Mouse (Mus musculus) heart, postnatal 4 days (tissue): ENCODE measurements around the gene Sh3pxd2a. TPM values are rescaled to one million over a fixed set of nuclear protein-coding genes. Genes with fewer than 3 reads are reported as not detected.
"Not testable (repeated sequence)": the region's sequence is repeated elsewhere in the genome, so short reads cannot be mapped to it uniquely, and the experiment has no call there.

Experiments
- DNase-seq: peaks from one replicate; pipeline ENCODE4 v3.0.0; 2021
- total RNA-seq, 2 experiments: library from RNA; stranded (reverse); gene quantifications; 2 replicates each; pipeline ENCODE4 v1.2.3; 2021

Sh3pxd2a gene
- total RNA-seq, 2 experiments from 2014 or later: 91.0 to 95.1 TPM

DNA sequence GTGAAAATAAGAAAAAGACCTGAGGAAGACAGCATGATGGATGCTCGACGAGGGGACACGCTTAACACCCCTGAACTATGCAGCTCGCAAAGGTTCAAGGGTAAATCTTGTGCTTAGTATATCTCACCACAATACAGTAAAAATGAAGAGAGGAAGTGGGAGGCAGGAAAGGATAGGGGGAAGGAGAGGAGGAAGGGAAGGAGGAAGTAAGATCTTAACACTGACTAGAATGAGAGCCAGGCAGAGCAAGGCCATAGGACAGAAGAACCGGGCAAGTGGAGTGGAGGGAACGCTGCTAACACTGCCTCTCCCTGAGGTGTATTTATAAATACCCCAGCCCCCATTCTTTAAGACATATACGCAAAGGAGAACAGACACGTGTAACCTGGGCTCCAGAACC is 58.7 kb downstream of the Sh3pxd2a start:
- DNase-seq: no peak

DNA sequence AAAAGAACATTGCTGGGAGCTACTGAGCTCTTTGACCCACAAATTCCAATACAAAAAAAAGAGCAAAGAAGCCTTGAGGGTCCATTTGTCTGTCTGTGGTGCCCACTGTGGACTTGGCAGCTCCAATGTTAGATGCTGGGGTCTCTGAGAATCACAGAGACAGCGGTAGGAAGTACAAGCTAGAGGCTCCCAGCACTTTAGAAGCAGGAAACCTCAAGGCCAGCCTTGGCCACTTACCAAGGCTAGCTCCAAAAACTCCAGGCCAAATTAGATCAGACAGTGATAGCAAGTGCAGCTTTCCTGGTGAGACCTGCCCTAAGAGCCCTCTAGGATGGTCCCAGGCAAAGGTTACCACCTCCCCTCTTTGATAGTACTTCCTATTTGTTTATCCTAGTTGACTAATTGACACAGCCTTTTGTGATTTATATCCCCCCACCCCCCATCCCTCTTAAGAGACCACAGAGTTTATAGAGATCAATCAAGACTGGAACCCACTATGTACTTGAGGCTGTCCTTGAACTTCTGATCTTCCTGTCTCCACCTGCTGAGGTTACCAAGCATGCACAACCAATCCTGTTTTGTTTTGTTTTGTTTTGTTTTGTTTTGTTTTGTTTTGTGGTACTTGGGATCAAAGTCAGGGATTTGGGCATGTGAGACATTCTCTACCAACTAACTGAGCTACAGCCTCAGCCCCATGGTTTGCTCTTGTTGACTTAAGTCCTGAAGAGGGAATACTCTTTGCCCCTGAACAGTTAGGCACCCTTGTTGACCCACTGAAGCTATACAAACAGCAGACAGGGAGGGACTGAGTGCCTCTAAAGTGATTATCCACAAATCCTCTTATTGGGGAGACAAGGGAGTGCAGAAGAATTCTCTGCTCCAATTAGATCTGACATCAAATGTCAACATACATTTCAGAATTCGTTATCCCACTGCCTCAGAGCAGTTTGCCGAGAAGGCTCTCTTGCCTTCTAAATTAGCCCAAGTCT is 60.5 kb downstream of the Sh3pxd2a start:
- DNase-seq: peak; percentile 11

DNA sequence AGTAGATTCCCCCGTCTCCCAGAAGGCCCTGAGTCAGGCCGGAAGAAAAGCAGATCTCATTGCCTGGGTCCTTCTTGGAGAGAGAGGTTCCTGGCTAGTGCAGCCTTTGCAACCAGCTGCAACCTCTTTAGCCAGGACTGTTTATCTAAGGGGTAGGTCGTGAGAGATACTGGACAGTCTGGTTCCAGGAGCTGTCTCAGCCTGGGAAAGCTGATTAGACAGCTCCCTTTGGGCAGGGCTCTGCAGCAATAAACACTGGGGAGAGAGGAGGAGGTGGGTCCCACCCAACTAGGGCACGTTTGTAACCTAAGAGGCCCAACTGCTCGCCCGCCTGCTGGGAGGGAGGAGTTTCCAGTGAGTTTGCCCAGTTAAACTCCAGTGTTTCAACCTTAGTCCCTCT is 61.2 kb downstream of the Sh3pxd2a start:
- DNase-seq: peak; percentile 64

DNA sequence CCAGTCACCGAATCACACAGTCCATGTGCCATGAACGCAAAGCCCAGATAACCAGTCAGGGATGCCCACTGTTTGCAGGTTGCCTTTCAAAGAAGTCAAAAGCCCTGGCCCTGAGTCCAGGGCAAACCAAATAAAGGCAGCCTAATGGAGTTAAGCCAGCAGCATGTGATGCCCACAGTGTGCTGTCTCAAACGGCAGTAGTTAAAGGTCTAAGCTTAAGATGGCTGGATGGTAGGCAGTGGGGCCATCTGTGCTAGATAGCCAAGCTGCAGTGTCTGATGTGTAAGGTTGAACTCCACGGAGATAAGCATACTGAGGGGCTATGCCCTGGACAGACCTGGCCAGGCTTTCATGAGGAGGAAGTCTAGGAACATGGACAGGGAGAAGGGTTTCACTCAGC is 61.7 kb downstream of the Sh3pxd2a start:
- DNase-seq: no peak

DNA sequence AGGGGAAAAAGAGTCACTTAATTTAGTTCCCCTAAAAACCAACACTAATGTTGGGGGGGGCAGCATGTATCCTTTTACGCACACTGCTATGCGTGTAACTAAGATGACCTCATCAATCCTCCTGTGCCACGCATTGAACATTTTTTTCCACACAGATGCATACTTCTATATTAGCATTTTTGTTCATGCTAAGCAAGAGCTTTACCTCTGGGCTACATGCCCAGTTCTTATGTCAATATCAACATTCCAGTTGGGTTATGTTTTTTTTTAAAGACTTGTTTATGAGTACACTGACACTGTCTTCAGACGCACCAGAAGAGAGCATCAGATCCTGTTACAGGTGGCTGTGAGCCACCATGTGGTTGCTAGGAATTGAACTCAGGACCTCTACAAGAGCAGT is 64.5 kb downstream of the Sh3pxd2a start:
- DNase-seq: no peak

DNA sequence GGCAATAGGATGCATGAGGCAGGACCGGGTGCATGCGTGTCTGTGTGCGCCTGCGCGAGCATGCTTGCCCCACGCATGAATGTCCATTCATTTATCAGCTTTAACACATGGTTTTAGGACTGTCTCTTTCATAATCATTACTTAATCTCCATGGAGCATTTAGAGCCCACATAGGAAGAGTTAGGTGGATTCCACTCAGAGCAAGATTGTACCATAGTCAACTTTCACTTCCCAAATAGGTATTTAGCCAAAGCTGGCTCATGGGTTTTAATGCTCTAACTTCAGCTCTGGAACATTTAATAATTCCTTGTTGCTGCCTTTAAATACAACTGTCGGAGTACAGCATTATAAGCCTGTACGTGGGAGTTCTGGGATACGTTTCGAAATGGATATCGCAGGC is 65.2 kb downstream of the Sh3pxd2a start:
- no peak for DNase-seq

DNA sequence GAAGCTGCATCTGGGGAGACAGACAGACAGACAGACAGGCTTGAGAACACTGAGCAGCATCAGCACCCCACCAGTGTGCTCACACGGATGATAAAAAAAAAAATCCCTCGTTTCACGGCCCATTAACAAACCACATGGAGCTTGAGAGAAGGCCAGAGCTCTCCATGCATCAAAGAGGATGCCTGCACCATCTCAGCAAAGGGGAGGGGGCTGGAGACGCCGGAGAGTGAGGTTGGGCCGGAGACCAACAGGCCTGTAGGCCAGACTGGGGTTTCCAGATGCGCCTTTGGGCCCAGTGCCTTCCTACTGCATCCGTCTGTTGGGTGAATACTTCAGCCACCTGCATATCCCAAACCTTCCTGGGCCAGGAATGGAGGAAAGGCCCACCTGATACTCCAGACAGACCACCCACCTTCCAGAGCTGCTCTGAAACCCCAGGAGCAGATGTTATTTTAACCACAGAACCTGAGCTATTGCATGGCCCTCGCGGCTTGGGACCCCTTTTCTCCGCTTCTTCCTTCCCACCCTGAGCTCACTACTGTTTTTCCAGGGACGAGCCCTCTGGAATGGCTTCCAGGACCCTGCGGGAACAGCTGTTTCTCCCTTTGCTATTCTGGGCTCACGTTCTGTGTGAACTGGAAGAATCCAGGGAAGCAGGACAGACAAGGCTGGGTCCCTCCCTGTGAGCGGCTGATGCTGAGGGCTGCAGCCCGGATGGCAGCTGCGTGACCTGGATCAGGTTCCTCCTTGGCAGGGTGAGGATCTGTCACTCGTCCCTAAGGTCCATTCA is 66.1 kb downstream of the Sh3pxd2a start:
- peak; percentile 27 for DNase-seq

DNA sequence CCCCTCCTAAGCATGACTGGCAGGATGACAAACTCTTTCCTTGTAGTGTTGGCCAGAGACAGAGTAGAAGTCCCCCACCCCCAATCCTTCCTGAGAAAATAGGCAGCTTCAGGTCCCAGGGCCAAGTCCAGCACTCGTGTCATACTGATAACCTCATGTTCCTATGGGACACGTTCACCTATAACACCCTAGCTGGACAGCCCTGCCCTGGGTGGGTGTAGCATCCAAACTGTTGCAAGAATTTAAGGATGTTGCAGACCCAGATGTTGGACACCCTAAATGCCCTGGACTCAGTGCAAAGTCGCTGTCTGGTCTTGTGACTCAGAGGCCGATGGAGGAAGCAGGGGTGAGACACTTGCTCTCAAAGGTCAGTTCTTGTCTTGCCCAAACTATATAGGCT is 68.9 kb downstream of the Sh3pxd2a start:
- DNase-seq: no peak

DNA sequence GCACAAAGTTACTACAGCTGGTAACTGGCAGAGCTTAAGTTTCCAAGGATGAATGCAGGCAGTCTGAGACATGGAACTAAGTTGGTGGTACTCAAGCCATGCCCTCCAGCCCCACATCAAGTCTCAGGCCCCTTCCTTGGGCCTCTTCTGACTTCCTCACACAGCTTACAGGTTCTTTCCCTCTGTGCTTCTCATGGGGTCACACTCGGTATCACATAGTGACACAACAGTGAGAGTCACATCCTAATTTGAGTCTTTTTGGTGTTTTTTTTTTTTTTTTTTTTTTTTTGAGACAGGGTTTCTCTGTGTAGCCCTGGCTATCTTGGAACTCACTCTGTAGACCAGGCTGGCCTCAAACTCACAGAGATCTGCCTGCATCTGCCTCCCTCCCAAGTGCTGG is 69.4 kb downstream of the Sh3pxd2a start:
- DNase-seq: not testable (repeated sequence)

DNA sequence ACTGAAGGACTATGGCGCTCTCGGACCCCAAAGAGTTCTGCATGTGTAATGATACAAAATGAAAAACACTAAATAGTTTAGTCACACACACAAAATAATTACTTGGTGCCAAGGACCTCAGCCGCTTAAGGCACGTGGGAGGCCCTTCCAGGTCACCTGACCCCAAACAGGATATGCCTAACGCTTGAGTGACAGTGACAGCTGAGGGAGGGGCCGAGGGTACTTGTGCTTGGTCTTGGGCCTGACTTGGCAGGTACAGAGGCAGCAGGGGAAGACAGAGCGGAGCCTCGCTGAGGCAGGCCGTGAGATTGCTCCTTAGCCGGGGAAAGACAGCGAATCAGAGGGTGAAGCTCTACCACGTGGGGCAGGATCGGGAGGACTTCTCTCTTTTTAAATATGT is 73.3 kb downstream of the Sh3pxd2a start:
- no peak for DNase-seq

DNA sequence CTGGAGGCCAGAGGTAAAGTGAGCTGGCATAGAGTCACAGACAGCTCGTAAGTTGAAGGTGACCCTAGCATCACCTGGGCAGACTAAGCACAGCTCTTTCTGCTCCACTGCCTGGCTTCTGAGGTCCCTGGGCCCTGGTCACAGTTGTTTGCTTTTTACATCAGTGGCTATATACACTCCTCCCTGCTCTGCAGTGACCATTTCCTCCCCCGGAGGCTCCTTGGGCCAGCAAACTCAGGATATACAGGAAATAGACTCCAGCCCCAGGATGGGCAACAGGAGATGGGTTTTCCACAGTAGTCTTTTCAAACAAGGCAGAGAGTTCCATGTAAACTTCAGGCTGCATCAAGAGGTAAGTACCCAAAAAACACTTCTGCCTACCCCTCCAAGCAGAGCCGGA is 76.3 kb downstream of the Sh3pxd2a start:
- no peak for DNase-seq

DNA sequence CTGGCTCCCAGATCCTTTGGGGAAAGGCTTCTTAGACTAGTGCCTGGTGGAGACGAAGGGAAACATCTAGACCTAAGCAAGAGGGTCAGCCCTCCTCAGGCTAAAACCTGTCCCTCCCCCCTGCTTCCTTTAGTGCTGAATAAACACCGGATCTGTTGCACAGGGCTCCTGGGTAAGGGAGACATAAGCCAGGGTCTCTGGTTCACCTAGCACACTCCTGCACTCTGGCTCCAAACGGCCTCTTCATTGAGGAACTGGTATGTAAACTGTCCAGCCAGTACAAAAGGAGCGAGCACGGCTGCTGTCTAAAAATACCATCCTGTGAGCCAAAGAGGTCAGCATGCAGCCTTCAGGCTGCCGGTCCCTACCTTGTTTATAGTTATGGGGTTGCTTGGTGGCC is 76.8 kb downstream of the Sh3pxd2a start:
- DNase-seq: peak; percentile 39

DNA sequence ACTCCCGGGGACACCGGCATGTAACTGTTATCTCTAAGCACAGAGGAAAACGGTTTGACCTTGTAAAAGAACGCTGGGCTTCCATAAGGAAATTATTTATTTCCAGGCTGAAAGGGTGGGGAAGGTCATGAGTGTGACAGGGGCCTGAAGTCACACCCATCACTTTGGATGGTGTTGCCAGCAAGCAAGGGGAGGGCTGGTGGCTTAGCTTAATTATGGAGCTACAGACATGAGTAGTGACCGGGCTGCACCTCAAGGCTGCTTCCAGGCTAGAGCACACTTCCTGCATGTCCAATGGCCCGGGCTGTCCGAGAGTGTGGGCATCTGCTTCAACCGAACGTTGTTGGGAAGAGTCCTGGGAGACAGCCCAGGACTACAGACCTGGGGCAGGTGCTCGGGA is 78.2 kb downstream of the Sh3pxd2a start:
- no peak for DNase-seq

DNA sequence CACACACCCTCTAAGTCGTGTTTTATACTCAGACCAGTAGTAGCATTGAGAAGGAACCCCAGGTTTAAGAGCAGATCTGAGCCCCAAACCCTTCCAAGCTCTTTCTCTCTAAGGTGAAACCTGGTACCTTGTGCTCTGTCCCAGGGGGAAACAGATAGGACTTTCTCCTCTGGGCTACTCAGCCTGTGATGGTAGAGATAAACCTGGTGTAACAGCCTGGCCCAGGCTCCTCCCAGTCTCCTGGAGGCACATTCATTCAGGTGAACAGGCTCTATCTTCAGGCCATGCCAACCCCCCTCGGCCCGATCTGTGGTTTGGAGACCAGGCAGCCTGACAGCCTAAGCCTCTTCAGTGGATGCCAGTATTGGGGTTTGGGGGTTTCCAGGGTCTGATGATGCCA is 79.6 kb downstream of the Sh3pxd2a start:
- DNase-seq: no peak

DNA sequence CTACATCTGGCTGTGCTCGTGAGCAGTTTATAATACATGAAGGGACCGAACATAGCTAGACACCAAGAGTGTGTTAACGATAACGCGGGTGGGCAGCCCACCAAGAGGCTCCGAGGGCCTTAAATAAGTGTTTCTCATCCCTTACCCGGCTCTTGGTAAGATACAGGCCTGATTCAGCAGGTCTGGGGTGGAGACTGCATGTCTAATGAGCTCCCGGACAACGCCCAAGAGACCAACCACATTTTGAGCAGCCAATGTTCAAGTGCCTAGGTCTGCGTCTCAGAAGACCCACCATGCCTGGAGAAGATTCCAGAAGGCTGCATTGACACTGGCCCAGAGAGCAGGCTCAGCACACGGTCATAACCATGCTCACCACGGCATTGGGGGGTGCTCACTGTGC is 80.2 kb downstream of the Sh3pxd2a start:
- no peak for DNase-seq

DNA sequence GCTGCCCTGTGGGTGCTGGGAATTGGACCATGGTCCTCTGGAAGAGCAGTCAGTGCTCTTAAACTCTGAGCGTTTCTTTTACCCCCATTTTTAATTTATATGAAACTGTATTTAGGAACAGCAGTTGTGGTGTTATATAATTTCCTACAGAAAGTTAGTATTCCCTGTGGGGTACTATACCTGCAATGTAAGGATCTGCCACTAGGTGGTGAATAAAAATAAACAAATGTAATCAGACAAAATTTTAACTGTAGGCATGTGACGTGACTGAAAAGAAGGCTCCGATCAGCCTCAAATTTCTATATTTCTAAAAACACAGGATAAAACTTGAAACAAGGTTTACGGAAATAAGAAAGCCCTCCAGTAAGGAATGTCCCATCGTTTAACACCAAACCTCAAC is 81.9 kb downstream of the Sh3pxd2a start:
- DNase-seq: no peak

DNA sequence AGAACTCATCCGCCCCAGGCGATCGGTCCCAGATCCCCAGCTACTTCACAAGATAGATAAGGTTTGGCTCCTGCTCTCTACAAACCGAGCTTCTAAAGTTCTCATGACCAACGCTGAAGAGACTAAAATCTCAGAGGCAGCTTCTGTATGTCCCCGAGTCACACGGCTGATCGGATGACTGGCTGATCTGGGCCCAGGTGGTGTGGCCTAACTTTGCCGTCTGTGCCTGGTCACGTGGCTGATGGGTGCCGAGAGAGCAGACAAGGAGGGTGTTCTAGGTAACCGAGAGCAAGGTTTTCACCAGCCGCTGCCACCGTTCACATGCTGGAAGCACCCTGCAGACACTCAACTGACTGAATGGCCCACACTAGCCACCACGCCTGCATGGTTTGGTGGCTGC is 83.2 kb downstream of the Sh3pxd2a start:
- DNase-seq: no peak

DNA sequence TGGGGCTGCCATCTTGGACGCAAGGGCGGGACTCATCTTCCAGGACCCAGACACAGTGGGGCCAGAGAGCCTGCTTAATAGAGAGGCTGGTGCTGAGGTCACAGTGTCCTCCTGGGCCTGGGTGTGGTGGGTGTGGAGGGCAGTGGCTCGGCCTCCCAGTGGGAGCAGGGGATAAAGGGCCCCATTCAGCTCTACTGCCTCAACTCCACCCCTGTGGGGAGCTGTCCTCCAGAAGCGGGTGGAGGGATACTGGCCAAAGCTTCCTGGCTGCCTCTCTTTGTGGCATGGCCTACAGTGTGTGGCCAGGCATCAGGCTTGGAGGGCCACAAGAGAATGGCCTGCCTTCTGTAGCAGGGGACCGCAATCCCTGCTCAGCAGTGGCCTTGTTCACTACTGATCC is 85.1 kb downstream of the Sh3pxd2a start:
- DNase-seq: no peak

DNA sequence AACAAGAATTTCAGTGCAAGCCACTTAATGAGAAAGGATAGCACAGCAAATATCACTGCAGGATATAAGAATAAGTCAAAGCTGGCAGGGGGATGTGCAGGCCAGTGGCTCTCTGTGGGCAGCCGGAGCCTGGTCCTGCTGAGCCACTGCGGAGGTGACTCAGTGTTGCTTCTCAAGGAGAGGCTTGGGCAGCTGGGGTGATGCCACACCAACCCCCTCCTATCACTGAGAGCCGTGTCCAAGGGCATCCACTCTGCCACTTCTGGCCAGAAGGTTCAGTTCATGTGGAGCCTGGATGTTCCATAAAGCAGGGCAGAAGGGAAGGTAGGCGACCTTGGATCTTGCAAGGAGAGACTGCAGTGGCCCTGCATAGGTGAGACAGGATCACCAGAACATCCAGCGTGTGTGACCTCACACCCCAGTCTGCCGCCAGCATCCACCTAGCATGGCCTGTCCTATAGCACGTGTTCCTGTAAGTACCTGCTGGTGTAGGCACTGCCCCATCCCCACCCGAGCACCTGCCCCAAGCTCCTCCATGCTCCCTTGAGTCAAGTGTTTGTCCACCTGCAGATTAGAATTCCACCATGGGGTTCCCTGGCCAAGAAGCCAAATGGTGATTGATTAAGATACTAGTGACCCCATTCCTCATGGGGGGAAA is 89.2 kb downstream of the Sh3pxd2a start:
- no peak for DNase-seq

DNA sequence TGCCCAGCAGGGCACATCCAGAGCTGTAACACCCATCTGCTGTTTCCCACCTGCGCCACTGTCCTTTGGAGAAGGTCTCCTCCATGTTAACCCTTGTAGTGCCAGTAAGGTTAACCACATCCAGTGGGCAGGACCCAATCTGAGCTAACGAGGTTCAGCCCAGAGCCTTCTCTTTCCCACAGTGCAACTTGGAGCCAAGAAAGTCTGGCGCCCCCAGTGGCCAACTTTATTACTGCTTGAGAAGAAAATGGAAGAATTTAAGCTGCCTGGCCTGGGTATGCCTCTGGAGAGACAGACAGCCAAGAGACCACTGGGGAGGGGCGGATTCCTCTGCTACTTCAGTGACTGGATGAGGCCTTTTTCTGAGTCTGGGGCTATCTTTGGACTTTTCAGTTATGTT is 89.8 kb downstream of the Sh3pxd2a start:
- DNase-seq: peak; percentile 82

DNA sequence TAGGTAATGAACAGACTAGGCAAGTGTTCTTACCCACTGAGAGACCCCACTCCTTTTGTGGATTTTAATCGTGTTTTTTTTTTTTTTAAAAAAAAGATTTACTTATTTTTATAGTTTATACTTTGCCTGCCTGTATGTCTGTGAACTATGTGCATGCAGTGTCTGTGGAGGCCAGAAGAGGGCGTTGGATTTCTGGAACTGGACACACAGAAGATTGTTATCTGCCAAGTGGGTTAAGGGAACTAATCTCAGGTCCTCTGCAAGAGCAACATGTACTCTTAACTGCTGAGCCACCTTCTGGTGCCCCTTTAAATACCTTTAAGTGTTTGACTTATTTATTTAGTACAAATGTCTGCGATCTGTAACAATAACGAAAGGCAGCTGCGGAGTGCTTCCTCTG is 92.2 kb downstream of the Sh3pxd2a start:
- no peak for DNase-seq

DNA sequence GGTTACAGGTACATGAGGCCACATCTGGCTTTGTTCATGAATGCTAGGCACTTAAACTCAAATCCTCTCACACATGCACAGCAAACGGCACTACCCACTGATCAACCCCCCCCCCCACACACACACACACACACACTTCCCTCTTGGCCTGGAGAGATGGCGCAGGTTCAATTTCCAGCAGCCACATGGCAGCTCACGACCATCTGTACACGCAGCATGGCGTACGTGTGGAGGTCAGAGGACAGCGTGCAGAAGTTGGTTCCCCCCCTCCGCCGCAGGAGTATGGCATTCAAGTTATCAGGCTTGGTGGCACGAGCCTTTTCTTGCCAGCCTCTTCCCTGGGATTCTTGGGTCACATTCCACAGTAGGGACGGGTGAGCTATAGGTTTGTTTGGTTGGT is 92.7 kb downstream of the Sh3pxd2a start:
- DNase-seq: no peak

DNA sequence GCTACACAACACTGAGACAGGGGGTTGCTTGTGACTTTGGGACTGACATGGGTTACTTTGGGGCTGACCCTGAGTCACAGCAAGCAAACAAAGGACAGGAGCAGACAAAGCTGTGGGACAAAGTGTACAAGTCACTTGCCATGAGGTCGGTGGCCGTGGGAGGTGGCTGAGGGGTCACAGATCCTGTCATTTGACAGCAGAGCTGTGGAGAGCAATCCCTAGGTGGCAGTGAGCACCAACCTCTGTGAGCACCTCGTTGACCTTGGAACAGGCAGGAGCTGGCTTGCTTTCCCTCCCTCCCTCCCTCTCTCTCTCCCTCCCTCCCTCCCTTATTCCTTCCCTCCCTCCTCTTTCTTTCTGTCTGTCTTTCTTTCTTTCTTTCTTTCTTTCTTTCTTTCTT is 95.2 kb downstream of the Sh3pxd2a start:
- DNase-seq: no peak
